Mouse (Mus musculus): ENCODE results near the gene Ift22. TPM values are rescaled to one million over a fixed set of nuclear protein-coding genes. Genes with fewer than 3 reads are reported as not detected.

Ift22 gene
- polyA plus RNA-seq, 1 experiment, result 133 TPM

GRCm38 (mm10) chr5:136960053-136960452, 52.1 kb downstream of the Ift22 start:
- Histone ChIP-seq H3K27me3 (ENCODE audit: control insufficient read depth, insufficient read depth, low read length) (no peaks in the 10 kb centered on the region), H3K27ac (ENCODE audit: control insufficient read depth, insufficient read depth, low read depth, low read length) (no peak overlapping the region), H3K36me3 (ENCODE audit: control insufficient read depth, insufficient read depth, low read length) (no peaks in the 10 kb centered on the region), H3K4me3 (ENCODE audit: control insufficient read depth, low read depth, low read length) (no peak overlapping the region), H3K4me1 (ENCODE audit: control insufficient read depth, insufficient read depth, low read length) (peaks cover 11% of the 10 kb centered on the region)
- TF ChIP-seq POLR2A (IDR thresholded peaks at IDR 0.05; ENCODE audit: control insufficient read depth, low read depth, low read length), result no peak
- TF ChIP-seq CTCF (IDR thresholded peaks at IDR 0.05; ENCODE audit: control insufficient read depth, insufficient read depth, insufficient replicate concordance, low read depth, low read length), result no peak

- Histone ChIP-seq H3K36me3 (ENCODE audit: control insufficient read depth, insufficient read depth, low read length) (no peaks in the 10 kb centered on the region; the same call in 1 of the 2 replicates), H3K4me3 (ENCODE audit: control insufficient read depth, low read depth, low read length) (peak overlapping the region; percentile 98), H3K27me3 (ENCODE audit: control insufficient read depth, insufficient read depth, low read length) (no peaks in the 10 kb centered on the region), H3K27ac (ENCODE audit: control insufficient read depth, insufficient read depth, low read depth, low read length) (peak overlapping the region; percentile 43; the same call in 1 of the 2 replicates), H3K4me1 (ENCODE audit: control insufficient read depth, insufficient read depth, low read length) (peaks cover 11% of the 10 kb centered on the region)
- no peak for TF ChIP-seq CTCF (IDR thresholded peaks at IDR 0.05; ENCODE audit: control insufficient read depth, insufficient read depth, insufficient replicate concordance, low read depth, low read length)
- TF ChIP-seq POLR2A (IDR thresholded peaks at IDR 0.05; ENCODE audit: control insufficient read depth, low read depth, low read length), result no peak
These were observed 53.5 kb downstream of the Ift22 start for GRCm38 (mm10) chr5:136961334-136961982.

- Histone ChIP-seq H3K4me3 (ENCODE audit: control insufficient read depth, low read depth, low read length) (peak overlapping the region; percentile 98), H3K27ac (ENCODE audit: control insufficient read depth, insufficient read depth, low read depth, low read length) (peak overlapping the region; percentile 99), H3K27me3 (ENCODE audit: control insufficient read depth, insufficient read depth, low read length) (no peaks in the 10 kb centered on the region), H3K4me1 (ENCODE audit: control insufficient read depth, insufficient read depth, low read length) (peaks cover 11% of the 10 kb centered on the region), H3K36me3 (ENCODE audit: control insufficient read depth, insufficient read depth, low read length) (no peaks in the 10 kb centered on the region; the same call in 1 of the 2 replicates)
- TF ChIP-seq POLR2A (IDR thresholded peaks at IDR 0.05; ENCODE audit: control insufficient read depth, low read depth, low read length) (peak; percentile 75), CTCF (IDR thresholded peaks at IDR 0.05; ENCODE audit: control insufficient read depth, insufficient read depth, insufficient replicate concordance, low read depth, low read length) (no peak)
These were observed 54.1 kb downstream of the Ift22 start for GRCm38 (mm10) chr5:136961983-136962461.

GRCm38 (mm10) chr5:136962501-136962900, 54.6 kb downstream of the Ift22 start:
- peak; percentile 86; the same call in 1 of the 2 replicates for TF ChIP-seq CTCF (IDR thresholded peaks at IDR 0.05; ENCODE audit: control insufficient read depth, insufficient read depth, insufficient replicate concordance, low read depth, low read length)
- no peak for TF ChIP-seq POLR2A (IDR thresholded peaks at IDR 0.05; ENCODE audit: control insufficient read depth, low read depth, low read length)
- Histone ChIP-seq H3K4me1 (ENCODE audit: control insufficient read depth, insufficient read depth, low read length) (peaks cover 11% of the 10 kb centered on the region), H3K36me3 (ENCODE audit: control insufficient read depth, insufficient read depth, low read length) (no peaks in the 10 kb centered on the region; the same call in 1 of the 2 replicates), H3K27me3 (ENCODE audit: control insufficient read depth, insufficient read depth, low read length) (no peaks in the 10 kb centered on the region), H3K27ac (ENCODE audit: control insufficient read depth, insufficient read depth, low read depth, low read length) (peak overlapping the region; percentile 99), H3K4me3 (ENCODE audit: control insufficient read depth, low read depth, low read length) (peak overlapping the region; percentile 98)

GRCm38 (mm10) chr5:136962966-136963540, 55.1 kb downstream of the Ift22 start:
- no peak for TF ChIP-seq POLR2A (IDR thresholded peaks at IDR 0.05; ENCODE audit: control insufficient read depth, low read depth, low read length)
- no peak for TF ChIP-seq CTCF (IDR thresholded peaks at IDR 0.05; ENCODE audit: control insufficient read depth, insufficient read depth, insufficient replicate concordance, low read depth, low read length)
- Histone ChIP-seq H3K27ac (ENCODE audit: control insufficient read depth, insufficient read depth, low read depth, low read length) (no peak overlapping the region), H3K27me3 (ENCODE audit: control insufficient read depth, insufficient read depth, low read length) (no peaks in the 10 kb centered on the region), H3K4me3 (ENCODE audit: control insufficient read depth, low read depth, low read length) (no peak overlapping the region), H3K36me3 (ENCODE audit: control insufficient read depth, insufficient read depth, low read length) (no peaks in the 10 kb centered on the region; the same call in 1 of the 2 replicates), H3K4me1 (ENCODE audit: control insufficient read depth, insufficient read depth, low read length) (peaks cover 11% of the 10 kb centered on the region)

Other genes starting within 250 kb of the Ift22 start
- gene Myl10, start 215.0 kb upstream of the Ift22 start, polyA plus RNA-seq (2012; rRNA removed), result 148 and 150 TPM in 2 replicates
- gene Col26a1, start 24.9 kb upstream of the Ift22 start, polyA plus RNA-seq (2012; rRNA removed), result 134 and 135 TPM in 2 replicates
- gene Fis1, start 45.1 kb downstream of the Ift22 start, polyA plus RNA-seq (2012; rRNA removed), result 71.3 and 76.5 TPM in 2 replicates
- 0.25 and 0.58 TPM in 2 replicates for gene Cldn15, start 58.5 kb downstream of the Ift22 start, polyA plus RNA-seq (2012; rRNA removed)
- 15.3 and 16.3 TPM in 2 replicates for gene Plod3, start 78.9 kb downstream of the Ift22 start, polyA plus RNA-seq (2012; rRNA removed)
- gene Znhit1, start 79.9 kb downstream of the Ift22 start, polyA plus RNA-seq (2012; rRNA removed), result 308 and 386 TPM in 2 replicates
- 0.84 and 1.9 TPM in 2 replicates for gene Vgf, start 118.2 kb downstream of the Ift22 start, polyA plus RNA-seq (2012; rRNA removed)
- 15.4 and 16.6 TPM in 2 replicates for gene Ap1s1, start 138.0 kb downstream of the Ift22 start, polyA plus RNA-seq (2012; rRNA removed)
- gene Serpine1, start 164.1 kb downstream of the Ift22 start, polyA plus RNA-seq (2012; rRNA removed), result 0.72 and 0.88 TPM in 2 replicates
- gene Trim56, start 208.1 kb downstream of the Ift22 start, polyA plus RNA-seq (2012; rRNA removed), result 0.58 and 0.76 TPM in 2 replicates
- 24.7 and 26.0 TPM in 2 replicates for gene Muc3, start 241.2 kb downstream of the Ift22 start, polyA plus RNA-seq (2012; rRNA removed)